Mouse (Mus musculus) right cerebral cortex, postnatal 25 days (tissue): Measurements from ENCODE around the gene Fam76a.
A peak's percentile ranks its signal among the peaks of the same experiment; 100 is the strongest.

Experiments
- DNase-seq: peaks from one replicate; pipeline ENCODE4 v3.0.0; 2022

Gene Fam76a

DNA sequence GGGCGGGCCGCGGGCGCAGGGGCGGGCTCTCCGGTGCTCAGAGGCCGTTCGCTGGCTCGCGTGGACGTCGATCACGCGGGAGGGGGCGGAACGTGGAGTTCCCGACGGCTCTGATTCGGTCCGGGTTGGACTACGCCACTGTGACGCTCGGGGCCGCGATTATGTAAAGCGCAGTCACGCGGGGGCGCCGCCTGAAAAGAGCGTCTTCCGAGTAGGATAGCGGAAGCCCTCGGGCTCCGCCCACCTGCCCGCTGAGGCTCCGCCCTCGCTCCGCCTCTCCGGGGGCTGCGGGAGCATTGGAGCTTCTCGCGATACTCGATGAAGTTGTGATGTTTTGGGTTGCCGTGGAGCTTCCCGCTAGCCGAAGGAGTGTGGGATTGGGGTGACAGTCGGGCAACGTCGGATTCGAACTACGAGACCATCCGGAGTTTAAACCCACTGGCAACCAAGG lies at the start of gene Fam76a:
TSS of gene Fam76a (minus strand) at position 1 of the 451 bp plus-strand sequence.
- DNase-seq, result peak; percentile 100

DNA sequence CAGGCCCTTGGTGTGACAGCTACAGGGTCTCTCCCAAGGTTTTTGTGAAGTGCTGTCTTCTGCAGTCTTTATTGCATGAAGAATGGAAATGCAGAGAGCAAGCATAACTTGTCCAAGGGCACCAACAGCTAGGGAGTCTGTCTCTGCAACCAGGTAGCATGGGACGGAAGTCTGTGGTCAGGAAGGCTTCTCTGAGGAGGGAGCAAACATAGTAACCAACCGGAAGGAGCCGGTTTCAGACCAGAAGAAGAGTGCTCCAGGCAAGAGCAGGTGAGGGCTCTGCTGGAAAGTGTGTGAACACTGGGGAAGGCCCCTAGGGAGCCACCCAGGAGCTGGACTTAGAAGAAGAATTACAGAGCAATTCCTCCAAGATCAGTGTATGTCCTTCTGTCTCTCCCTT lies 49.7 kb upstream of the Fam76a start:
- no peak for DNase-seq

DNA sequence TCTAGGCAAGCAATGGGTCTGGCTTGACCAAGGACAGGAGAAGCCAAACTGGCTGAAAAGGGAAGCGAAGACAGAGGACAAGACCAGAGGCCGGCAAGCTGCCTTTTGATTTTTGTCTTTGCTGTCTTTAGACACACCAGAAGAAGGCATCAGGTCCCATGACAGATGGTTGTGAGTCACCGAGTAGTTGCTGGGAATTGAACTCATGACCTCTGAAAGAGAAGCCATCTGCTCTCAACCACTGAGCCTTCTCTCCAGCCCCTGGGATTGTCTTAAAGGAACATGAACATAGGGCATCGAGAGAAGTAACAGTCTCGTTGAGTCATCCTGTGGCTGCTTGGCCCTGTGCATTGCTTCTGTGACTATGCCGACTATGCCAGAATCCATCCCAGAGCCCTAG lies 49.2 kb upstream of the Fam76a start:
- DNase-seq, result no peak

GRCm38 (mm10) chr4:132968105-132968938 lies 46.0 kb upstream of the Fam76a start:
- no peak for DNase-seq

- no peak for DNase-seq
These were observed 42.1 kb upstream of the Fam76a start for GRCm38 (mm10) chr4:132964473-132964872.

GRCm38 (mm10) chr4:132964064-132964463 lies 41.7 kb upstream of the Fam76a start:
- DNase-seq, result no peak

- no peak for DNase-seq
These were observed 41.1 kb upstream of the Fam76a start for GRCm38 (mm10) chr4:132963436-132963835.

- no peak for DNase-seq
These were observed 40.3 kb upstream of the Fam76a start for GRCm38 (mm10) chr4:132962628-132963027.

- DNase-seq, result no peak
These were observed 39.5 kb upstream of the Fam76a start for GRCm38 (mm10) chr4:132961866-132962265.

GRCm38 (mm10) chr4:132960864-132961639 lies 38.7 kb upstream of the Fam76a start:
- DNase-seq, result no peak

- no peak for DNase-seq
These were observed 38.0 kb upstream of the Fam76a start for GRCm38 (mm10) chr4:132960313-132960712.

- DNase-seq, result no peak
These were observed 37.3 kb upstream of the Fam76a start for GRCm38 (mm10) chr4:132959679-132960045.

DNA sequence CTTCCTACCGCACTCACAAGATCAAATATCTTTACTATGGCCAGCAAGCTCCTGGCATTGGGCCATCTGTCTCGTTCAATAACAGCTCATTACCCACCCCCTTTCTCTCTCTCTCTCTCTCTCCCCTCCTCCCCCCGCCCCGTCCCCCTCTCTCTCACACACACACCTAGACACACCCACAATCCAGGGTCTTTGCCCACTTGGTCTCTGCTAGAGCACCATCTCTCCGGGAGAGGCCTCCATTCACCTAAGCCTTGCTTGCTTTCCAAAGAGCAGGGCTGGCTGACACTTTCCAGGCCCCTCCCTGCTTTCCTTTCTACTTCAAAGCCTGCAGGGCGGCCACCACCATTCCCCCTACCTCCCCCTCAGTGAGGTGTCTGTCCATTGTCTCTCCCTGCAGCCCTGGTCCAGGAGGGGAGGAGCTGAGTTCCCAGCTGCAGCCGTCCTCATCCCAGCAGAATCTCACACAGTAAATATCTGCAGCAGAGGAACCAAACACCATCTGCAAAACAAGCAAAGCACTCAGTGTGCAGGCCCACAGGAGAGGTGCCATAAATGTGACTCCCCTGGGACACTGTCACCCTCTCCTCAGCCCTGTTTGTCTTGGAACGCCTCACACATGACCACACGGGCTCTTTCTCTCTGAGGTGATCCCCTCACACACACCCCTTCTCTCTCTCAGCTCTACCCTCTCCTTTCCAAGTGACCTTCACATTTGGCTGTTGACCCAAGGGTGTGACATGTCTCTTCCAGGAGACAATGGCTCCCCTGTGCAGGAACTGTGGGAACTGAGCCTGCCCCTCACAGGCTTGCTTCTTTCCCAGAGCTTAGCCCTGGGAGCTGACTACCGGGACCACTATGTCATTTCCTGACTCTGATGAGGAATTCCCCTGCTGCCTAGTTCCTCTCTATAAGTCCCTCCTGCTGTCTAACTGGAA lies 36.7 kb upstream of the Fam76a start:
- DNase-seq, result no peak

DNA sequence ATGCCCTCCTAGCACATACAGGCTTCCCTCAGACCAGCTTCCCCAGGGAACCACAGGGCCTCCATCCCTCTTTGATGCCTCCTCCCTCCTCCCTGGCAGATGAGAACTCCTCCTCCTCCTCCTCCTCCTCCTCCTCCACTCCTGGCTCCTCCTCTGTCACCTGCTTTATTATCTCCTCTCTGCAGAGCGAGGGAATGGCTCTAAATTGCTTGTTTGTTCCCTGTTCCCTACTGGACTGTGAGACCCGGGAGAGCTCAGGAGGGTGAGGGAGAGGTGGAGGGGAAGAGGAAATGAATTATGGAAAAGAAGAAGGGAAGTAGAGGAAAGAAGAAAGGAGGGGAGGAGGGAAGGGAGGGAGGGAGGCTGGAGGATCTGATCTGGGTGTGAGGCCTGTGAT lies 33.0 kb upstream of the Fam76a start:
- DNase-seq, result no peak

DNA sequence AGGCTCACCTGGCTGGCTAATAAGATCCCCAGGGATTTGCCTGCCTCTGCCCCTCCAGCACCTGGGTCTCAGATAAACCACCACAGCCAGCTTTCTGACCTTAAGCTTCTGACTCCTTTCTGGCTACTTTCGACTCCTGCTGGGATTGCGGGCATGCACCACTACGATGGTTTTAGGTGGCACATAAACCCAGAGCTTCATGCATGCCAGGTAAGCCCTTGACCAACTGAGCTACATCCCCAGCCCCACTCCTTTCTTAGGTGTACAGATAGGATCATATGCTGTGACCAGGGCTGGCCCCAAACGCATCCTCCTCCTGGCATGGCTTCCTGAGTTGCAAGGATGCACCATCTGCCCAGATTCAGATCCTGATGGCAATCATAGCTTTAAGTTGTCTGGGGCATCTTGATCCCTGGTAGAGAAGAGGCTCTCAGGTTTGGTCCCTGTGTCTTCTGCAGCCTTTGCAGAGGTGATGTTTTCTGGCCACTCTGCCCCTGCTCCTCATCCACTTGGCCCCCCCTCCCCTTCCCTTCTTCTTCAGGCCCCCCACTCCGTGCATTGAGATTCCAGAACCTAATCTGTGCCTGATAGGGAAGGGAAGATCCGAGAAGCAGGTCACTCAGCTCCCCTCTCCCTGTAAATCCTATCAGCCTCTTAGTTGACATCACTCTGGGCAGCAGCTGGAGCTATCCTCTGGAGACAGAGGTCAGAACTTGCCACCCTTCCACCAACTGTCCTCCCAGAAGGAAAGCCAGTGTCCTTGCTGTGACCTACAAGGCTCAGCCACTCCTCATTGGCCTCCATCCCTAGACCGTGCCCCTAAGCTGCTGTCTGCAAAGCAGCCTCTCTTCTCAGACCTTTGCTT lies 32.4 kb upstream of the Fam76a start:
- DNase-seq, result no peak

GRCm38 (mm10) chr4:132950999-132951398 lies 28.6 kb upstream of the Fam76a start:
- no peak for DNase-seq

DNA sequence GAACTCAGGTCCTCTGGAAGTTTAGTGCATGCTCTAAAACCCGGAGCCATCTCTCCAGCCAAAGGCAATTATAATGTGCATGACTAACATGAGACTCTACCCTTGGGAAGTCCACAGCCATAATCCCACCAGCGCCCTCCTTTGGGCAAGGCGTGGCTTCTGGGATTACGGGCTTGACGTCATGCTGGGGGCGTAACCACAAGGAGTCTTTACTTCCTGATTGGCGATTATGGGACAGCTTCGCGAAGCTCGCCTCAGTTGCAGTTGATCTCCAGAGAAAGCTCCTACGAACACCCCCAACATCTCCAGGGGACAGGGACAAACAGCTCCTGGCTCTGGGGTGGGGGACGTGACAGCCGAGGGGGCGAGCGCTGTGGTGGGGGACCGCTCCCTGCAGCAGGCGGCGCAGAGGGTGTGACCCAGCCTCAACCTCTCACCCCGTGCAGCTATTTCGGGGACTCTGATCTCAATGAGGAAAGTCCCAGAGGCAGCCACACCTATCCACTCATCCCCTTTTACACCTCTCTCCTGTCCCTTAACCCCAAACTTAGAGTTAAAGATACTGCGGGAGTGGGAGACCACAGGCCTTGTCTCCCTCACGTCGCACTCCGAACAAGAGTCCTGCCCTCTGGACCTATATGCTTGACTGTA lies 27.6 kb upstream of the Fam76a start:
- no peak for DNase-seq

DNA sequence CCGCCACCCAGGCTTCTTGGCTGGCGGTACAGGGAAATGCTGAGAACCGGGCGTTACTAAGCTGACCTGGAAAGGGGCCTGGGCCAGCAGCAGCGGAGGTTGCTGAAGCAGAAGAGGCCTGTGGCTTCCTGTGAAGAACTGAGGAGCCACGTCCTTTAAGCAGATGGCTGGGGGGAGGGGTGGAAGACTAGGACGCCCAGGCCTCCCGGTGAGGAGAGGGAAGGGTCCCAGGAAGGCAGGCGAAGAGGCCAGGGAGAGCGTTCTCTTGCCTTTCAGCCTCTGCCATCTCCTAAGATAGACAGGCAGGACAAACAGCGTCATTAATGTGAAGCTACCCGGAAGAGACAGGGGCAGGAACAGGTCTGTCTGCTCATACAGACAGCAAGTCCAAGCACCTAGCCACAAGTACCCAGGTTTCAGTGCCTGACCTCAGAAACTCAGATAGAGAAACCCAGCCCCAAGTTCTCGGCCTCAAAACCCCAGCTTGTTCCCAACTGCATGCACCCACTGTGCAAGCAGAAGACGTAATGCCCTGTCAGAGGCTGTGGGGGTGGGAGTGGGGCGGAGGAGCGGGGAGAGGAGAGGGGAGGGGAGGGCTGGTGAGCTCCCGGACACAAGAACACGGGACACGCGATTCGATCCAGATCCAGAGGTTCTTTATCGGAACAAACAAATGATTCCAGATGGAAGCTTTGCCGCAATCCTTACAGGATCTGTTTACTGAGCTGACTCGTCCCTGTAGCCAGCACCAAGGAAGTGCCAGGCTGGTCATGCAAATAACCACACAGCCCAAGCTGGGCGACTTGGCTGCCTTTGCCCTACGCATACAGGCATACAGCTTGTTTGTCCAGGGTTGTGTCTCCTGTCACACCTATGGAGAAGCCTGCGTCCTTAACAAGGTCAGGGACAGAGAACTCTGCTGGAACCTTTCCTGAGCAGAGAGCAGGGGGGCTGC lies 24.0 kb upstream of the Fam76a start:
- DNase-seq, result peak; percentile 34

GRCm38 (mm10) chr4:132945261-132946046 lies 23.1 kb upstream of the Fam76a start:
- peak; percentile 78 for DNase-seq
